Mouse (Mus musculus) kidney, postnatal 36 days (tissue): Measurements from ENCODE around the gene Nfx1.
A peak's percentile ranks its signal among the peaks of the same experiment; 100 is the strongest.

Experiments
- DNase-seq, 2 experiments: peaks; one replicate each; pipeline ENCODE4 v3.0.0; 2021 to 2022; ENCODE audit warnings: mixed read lengths in 2 of 2

Gene Nfx1

GRCm38 (mm10) chr4:41048926-41049325, 78.2 kb downstream of the Nfx1 start:
- no peak for DNase-seq

GRCm38 (mm10) chr4:41050726-41051675, 80.3 kb downstream of the Nfx1 start:
- peak; percentile 86 to 94 for DNase-seq

- DNase-seq: no peak
Measured at GRCm38 (mm10) chr4:41051781-41052180, 81.1 kb downstream of the Nfx1 start.

- peak in 1 of 2 experiments; percentile 45 for DNase-seq
Measured at GRCm38 (mm10) chr4:41055111-41055510, 84.4 kb downstream of the Nfx1 start.

GRCm38 (mm10) chr4:41056253-41056652, 85.5 kb downstream of the Nfx1 start:
- peak; percentile 54 to 70 for DNase-seq

- DNase-seq: peak; percentile 60 to 69
Measured at GRCm38 (mm10) chr4:41056742-41057332, 86.1 kb downstream of the Nfx1 start.

- no peak for DNase-seq
Measured at GRCm38 (mm10) chr4:41057361-41057760, 86.7 kb downstream of the Nfx1 start.

GRCm38 (mm10) chr4:41063351-41063750, 92.6 kb downstream of the Nfx1 start:
- peak in 1 of 2 experiments; percentile 28 for DNase-seq

- peak in 1 of 2 experiments; percentile 75 for DNase-seq
Measured at GRCm38 (mm10) chr4:41063894-41064673, 93.4 kb downstream of the Nfx1 start.

GRCm38 (mm10) chr4:41065196-41065595, 94.5 kb downstream of the Nfx1 start:
- no peak for DNase-seq

GRCm38 (mm10) chr4:41071500-41072429, 101.1 kb downstream of the Nfx1 start:
- DNase-seq: peak in 1 of 2 experiments; percentile 59

GRCm38 (mm10) chr4:41073008-41073817, 102.5 kb downstream of the Nfx1 start:
- no peak for DNase-seq

- no peak for DNase-seq
Measured at GRCm38 (mm10) chr4:41074461-41074860, 103.8 kb downstream of the Nfx1 start.
